Mouse (Mus musculus): ENCODE measurements around the gene Inpp5k. TPM values are rescaled to one million over a fixed set of nuclear protein-coding genes. Genes with fewer than 3 reads are reported as not detected.

Gene Inpp5k
- polyA plus RNA-seq, 1 experiment = 66.7 TPM

- no peak for DNase-seq (ENCODE audit: extremely low spot score in 1 of 2, low spot score in 1 of 2)
Measured at GRCm38 (mm10) chr11:75619133-75619532, 11.7 kb upstream of the Inpp5k start.

GRCm38 (mm10) chr11:75620136-75620780, 10.5 kb upstream of the Inpp5k start:
- peak; percentile 35 to 67 for DNase-seq (ENCODE audit: extremely low spot score in 1 of 2, low spot score in 1 of 2)

- no peak for DNase-seq (ENCODE audit: extremely low spot score in 1 of 2, low spot score in 1 of 2)
Measured at GRCm38 (mm10) chr11:75621426-75621825, 9.4 kb upstream of the Inpp5k start.

GRCm38 (mm10) chr11:75622588-75623329, 8.0 kb upstream of the Inpp5k start:
- no peak for DNase-seq (ENCODE audit: extremely low spot score in 1 of 2, low spot score in 1 of 2)

- DNase-seq (ENCODE audit: extremely low spot score in 1 of 2, low spot score in 1 of 2) = no peak
Measured at GRCm38 (mm10) chr11:75624102-75624554, 6.7 kb upstream of the Inpp5k start.

GRCm38 (mm10) chr11:75625820-75626219, 5.0 kb upstream of the Inpp5k start:
- peak in 1 of 2 experiments; percentile 47 for DNase-seq (ENCODE audit: extremely low spot score in 1 of 2, low spot score in 1 of 2)

GRCm38 (mm10) chr11:75630098-75630497, 690 bp upstream of the Inpp5k start:
- no peak for DNase-seq (ENCODE audit: extremely low spot score in 1 of 2, low spot score in 1 of 2)

- DNase-seq (ENCODE audit: extremely low spot score in 1 of 2, low spot score in 1 of 2) = no peak
Measured at GRCm38 (mm10) chr11:75631561-75632225, 905 bp downstream of the Inpp5k start.

GRCm38 (mm10) chr11:75632921-75633320, 2.1 kb downstream of the Inpp5k start:
- DNase-seq (ENCODE audit: extremely low spot score in 1 of 2, low spot score in 1 of 2) = no peak

- no peak for DNase-seq (ENCODE audit: extremely low spot score in 1 of 2, low spot score in 1 of 2)
Measured at GRCm38 (mm10) chr11:75634801-75635200, 4.0 kb downstream of the Inpp5k start.

- no peak for DNase-seq (ENCODE audit: extremely low spot score in 1 of 2, low spot score in 1 of 2)
Measured at GRCm38 (mm10) chr11:75635315-75635714, 4.5 kb downstream of the Inpp5k start.

- no peak for DNase-seq (ENCODE audit: extremely low spot score in 1 of 2, low spot score in 1 of 2)
Measured at GRCm38 (mm10) chr11:75643323-75643722, 12.5 kb downstream of the Inpp5k start.

GRCm38 (mm10) chr11:75644684-75645083, 13.9 kb downstream of the Inpp5k start:
- no peak for DNase-seq (ENCODE audit: extremely low spot score in 1 of 2, low spot score in 1 of 2)

- DNase-seq (ENCODE audit: extremely low spot score in 1 of 2, low spot score in 1 of 2) = peak in 1 of 2 experiments; percentile 44
Measured at GRCm38 (mm10) chr11:75647681-75648211, 17.0 kb downstream of the Inpp5k start.

- DNase-seq (ENCODE audit: extremely low spot score in 1 of 2, low spot score in 1 of 2) = no peak
Measured at GRCm38 (mm10) chr11:75649155-75649561, 18.4 kb downstream of the Inpp5k start.

- no peak for DNase-seq (ENCODE audit: extremely low spot score in 1 of 2, low spot score in 1 of 2)
Measured at GRCm38 (mm10) chr11:75650311-75650710, 19.5 kb downstream of the Inpp5k start, which contains the start of gene Myo1c. Gene Myo1c, plus strand, starts transcription at chr11:75650504.

- no peak for DNase-seq (ENCODE audit: extremely low spot score in 1 of 2, low spot score in 1 of 2)
Measured at GRCm38 (mm10) chr11:75650958-75651425, 20.2 kb downstream of the Inpp5k start.

- peak in 1 of 2 experiments; percentile 85 for DNase-seq (ENCODE audit: extremely low spot score in 1 of 2, low spot score in 1 of 2)
Measured at GRCm38 (mm10) chr11:75651426-75652221, 20.8 kb downstream of the Inpp5k start.

GRCm38 (mm10) chr11:75652222-75652941, 21.6 kb downstream of the Inpp5k start:
- DNase-seq (ENCODE audit: extremely low spot score in 1 of 2, low spot score in 1 of 2) = no peak
